Mouse (Mus musculus): ENCODE results near the gene Traf3. TPM values are rescaled to one million over a fixed set of nuclear protein-coding genes. Genes with fewer than 3 reads are reported as not detected.

Traf3 gene
- total RNA-seq, 2 experiments from 2014 or later: 124 to 128 TPM

DNA sequence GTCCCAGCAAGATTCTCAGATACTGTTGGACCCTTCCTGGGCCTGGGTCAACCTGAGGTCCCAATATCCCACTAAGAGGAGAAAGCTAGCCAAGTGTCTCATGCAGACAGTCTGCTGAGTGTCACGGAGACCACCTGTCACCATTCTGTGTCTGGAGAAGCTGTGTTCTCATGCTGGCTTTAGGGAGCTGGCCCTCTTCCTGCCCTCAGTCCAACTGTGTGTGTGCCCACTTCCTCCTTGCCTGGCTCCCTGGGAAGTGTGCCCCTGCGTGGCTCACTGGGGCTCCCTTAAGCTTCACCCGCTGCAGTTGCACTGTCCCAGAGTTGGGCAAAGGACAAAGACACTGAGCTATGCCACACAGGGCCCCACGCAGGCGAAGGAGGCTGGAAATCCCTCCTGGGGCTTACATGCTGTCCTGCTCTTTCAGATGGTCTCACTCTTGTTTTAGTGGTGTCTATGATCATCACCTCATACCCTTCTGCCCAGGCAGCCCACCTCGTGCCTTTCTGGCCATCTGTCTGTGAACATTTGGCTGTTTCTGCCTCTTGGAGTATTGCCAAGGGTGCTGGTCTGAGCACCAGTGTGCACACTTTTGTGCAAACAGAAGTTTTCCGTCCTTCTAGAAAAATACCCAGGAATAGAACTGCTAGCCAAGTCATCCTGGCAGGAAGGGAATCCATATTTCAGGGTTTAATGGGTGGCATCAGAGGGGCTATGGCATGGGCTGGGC is 13.0 kb upstream of the Traf3 start:
- no peak for DNase-seq (ENCODE audit: low spot score in 2 of 2)

DNA sequence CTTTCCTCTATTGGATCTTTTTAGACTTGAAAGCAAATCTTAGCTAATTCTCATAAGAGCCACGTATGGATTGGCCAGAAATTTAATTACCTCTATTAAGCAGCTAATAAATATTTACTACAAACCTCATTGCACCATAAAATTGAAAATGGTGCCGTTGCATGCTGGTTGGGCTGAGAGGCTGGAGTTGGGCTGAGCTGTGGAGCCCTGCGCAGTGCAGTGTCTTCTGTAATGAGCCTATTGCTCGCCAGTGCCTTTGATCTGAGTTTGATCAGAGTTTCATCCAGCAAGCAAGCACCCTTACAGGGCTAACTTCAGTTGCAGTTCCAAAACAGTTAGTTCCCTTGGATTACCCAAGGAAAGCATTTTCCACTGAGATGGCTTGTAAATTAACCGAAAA is 12.2 kb upstream of the Traf3 start:
- no peak for DNase-seq (ENCODE audit: low spot score in 2 of 2)

DNA sequence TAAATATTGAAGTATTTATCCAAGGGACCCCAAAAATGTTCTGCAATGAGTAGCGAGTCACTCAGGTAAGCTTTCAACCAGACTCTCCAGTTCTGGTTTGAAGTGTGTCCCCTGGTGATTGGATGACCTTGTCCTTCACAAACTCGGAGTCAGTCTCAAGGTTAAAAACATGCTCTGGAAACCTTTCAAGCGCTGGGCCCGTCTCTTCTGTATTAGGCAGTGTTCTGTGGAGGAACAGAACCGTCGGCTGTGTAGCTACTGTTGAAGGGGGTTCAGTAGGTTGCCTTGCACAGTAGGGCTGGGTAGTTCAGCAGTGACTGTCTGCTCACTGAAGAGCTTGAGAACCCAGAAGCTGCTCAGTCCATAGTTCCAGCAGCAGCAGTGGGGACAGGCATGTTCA is 11.5 kb upstream of the Traf3 start:
- no peak for DNase-seq (ENCODE audit: low spot score in 2 of 2)

DNA sequence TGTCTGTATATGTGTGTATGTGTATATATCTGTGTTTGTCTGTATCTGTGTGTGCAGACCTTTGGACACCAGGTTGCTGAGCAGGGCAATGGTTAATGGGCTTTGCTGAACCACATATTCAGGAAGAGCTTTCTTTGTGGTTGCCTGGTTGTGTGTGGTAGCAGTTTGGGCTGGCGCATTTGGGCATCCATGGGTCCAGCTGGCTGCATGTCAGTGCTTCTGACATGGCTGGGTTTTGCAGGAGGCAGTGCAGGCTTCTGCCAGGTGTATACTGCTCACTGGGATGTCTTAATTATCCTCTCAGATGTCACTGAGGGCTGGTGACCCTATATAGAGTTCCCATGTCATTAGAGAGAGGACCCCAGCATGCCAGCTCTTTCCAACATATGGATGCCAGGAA is 10.4 kb upstream of the Traf3 start:
- DNase-seq (ENCODE audit: low spot score in 2 of 2): no peak

DNA sequence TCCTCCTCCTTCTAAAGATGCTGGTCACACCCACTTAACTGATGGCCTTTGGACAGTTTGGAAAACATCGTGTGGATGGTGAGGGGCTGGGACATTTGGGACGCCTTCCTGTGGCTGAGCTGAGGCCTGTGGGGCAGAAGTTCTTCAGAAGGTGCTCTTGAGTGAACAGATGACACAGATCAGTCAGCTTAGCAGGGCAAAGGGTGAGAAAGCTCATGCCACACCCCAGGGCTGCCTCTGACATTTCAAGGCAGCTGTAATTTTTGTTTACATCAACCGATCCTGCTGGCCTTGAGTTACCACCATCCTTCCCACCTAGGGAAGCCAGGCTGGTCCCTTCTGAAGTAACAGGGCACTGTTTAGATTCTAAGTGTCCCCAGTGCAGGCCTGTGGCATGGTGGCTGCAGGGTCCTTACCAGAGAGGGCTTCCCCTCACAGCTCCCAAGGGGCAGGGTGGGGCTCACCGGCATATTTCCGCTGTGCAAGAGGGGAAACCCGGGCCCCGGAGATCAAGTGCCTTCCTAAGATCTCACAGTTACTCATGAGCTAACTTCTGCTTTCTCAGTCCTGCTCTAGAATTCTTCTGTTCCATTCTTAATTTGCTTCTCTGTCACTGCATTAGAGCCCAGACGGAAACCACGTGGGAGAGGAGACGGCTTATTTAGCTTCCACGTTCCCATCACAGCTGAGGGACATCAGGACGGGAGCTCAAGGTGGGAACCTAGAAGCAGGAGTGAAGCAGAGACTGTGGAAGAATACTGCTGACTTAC is 6.3 kb upstream of the Traf3 start:
- DNase-seq (ENCODE audit: low spot score in 2 of 2): no peak

DNA sequence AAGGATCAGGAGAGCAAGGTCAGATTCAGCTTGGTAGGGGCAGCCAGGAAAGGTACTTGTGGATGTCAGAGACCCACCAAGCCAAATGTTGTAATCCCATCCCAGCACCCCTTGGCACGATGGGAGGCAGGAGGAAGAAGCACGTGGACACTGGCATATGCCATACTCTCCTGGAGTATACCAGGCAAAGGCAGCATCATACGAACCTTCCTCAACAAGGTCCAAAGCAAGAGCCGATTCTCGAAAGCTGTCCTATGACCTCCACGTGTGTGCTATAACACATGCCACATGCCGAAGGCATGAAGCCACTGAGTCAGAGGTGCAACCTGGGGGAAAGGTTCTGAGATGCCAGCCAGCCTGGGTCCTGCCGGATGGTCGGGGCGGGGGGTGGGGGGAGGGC is 5.3 kb upstream of the Traf3 start:
- no peak for DNase-seq (ENCODE audit: low spot score in 2 of 2)

DNA sequence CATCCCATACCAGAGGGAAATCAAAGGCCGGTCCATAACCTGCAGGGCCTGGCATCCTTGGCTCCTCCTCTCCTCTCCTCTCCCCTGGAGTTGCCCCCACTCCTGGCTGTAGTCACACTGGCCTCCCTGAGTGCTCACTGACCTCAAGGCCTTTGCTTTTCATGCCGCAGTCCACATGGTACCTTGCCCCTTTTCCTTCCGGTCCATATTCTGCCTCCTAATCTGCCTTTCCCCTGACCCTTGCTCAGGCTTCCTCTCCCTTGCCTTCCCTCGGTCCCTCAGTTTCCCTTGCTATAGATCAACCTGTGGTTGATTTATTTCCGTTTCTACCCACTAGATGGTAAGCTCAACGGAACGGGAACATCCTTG is 4.2 kb upstream of the Traf3 start:
- no peak for DNase-seq (ENCODE audit: low spot score in 2 of 2)

DNA sequence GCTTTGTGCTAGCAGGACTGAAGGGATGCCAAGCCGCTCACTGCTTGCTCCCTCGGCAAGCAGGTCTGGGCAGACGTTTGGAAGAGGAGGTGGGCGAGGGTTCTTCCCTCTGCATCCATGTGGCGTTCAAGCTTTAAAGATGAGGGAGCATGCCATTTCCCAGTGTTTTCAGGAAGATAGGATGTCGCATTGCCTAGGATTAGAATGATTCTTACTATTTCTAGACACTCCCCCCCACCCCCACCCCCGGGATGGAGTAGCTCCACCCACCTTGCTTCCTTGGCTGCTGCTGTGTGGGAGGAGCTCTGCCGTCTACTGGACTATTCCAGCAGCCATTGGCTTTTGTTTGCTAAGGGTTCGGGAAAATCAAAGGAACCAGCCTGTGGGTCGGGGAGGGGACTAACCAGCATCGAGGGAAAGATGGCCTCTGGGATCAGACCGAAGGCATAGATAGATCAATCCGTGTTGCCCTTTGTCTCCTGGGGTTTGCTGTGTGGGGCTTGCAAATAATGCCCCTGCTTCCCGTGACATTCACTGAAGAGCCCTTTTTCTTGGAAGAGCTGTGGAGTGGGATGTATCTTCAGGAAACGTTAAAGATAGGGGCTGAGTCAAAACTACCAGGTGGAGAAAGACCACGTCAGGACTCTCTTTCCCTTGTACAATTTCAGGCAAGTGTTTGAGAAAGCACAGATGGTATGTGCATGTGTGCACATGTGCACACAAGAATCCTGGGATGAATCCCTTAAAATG is 3.7 kb upstream of the Traf3 start:
- DNase-seq (ENCODE audit: low spot score in 2 of 2): peak; percentile 50 to 58

DNA sequence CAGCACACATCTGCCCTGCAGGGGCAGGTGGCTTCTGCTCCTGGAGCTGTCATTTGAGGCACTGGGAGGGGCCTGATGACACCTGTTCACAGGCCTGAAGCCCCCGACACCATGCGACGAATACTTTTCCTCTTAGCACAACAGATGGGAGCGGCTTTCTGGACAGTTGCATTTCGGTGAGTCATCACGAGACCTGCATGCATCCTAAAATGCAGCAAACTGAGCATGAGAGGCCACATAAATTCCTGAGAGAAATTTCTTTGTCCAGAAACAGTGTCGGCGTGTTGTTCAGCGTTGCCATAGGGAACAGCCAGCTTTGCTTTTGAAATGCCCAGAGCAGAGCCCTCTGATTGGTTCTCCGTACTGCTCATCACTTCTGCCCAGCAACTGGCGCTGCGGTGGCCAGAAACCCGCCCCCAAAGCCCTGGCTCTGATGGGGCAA is 1.8 kb upstream of the Traf3 start:
- peak; percentile 87 to 93 for DNase-seq (ENCODE audit: low spot score in 2 of 2)

DNA sequence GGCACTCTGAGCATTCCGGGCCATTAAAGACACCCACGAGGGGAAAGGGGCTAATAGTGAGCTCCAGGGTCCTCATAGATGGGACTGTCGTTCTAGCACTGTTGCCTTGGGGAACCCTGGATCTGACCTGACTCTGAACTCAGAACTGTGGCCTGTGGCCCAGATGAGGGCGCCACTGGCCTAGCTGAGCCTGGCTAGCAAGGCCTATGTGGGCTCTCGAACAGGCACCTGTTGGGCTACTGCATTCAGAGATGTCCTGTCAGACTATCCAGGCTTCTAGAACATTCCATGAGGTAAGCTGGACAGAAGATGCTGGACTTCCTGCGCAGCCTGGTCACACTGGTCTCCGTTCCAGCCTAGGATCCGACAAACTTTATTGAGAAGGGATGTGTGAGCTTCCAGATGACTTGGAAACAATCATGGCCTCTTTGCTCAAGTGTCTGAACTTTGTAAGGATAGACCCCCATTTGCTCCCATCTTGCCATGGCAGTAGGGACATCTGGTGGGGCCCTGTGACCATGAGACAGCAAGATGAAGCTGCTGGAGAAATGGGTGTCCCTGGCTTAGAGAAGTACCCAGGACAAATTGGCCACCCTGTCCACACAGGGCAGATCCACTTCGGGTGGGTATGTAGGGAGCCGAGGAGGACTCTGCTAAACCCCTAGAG is 891 bp upstream of the Traf3 start:
- no peak for DNase-seq (ENCODE audit: low spot score in 2 of 2)

DNA sequence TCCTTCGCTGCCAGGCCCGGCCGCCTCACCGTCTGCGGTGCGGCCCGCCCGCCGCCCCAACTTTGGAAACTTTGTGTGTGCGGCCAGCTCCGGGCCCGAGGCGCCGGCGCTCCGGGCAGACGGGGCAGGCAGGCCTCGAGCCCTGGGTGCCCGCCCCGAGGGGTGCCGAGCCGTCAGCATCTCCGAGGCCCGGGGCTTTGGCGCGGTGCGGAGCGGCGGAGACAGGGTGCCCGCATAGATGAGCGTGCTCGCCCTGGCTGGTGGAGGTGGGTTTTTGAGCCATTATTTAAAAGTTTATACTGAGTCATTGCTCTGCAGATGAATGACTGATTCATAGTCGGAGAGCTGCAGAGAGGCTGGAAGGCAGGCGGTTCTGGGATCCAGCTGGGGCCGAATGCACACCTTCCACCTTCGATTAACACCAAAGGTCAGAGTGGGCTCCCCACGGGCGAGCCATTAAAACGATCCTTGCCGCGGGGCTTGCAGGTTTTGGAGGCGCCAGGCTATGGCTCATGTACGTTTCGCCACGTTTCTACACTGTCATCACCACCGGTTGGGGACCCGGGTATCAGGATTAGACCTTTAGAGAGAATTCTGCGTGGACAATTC is 615 bp downstream of the Traf3 start:
- no peak for DNase-seq (ENCODE audit: low spot score in 2 of 2)

DNA sequence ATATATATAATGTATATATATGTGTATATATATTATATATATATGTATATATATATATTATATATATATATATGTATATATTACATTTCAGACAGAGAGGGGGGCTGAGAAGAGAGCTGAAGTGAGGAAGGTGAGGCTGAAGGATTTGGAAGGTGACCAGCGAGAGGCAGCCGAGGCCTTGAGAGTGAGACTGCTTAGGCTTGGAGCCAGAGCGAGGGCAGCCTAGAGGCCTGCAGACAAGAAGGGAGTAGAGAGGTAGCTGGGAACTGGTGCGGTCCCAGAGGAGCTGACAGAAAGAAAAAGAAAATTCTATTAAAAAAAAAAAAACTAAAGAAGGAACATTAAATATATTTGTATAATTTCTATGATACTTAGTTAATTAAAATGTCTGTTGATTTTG is 2.7 kb downstream of the Traf3 start:
- DNase-seq (ENCODE audit: low spot score in 2 of 2): no peak

DNA sequence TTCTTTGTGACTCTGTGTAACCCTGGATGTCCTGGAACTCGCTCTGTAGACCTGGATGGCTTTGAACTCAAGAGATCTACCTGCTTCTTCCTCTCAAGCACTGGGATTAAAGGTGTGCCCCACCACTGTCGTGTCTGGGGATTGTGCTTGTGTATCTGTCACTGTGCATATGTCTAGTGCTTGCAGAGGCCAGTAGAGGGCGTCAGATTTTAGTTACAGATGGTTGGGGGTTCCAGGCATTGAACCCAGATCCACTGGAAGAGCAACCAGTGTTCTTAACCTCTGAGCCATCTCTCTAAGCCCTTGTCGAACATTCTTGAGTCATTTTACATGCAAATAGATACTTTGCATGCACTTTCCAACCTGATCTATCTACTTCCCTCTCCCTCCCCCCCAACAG is 12.6 kb downstream of the Traf3 start:
- no peak for DNase-seq (ENCODE audit: low spot score in 2 of 2)

DNA sequence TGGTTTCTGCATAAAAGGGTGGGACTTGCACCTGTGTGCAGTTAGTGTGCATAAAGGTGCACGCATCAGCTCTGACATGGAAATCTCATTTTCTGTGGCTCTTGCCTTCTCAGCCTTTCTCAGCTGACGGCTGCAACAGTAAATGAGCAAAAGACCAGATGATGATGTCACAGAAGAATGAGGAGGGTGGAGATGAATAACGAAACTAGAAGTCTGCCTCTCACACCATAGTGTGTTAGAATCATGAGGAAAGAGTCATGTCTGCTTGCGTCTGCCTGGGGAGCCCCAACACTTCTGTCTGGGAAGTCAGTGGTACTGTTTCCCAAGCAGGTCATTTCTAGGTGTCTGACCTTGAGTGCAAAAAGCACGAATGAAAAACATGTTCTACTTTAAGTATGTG is 15.7 kb downstream of the Traf3 start:
- DNase-seq (ENCODE audit: low spot score in 2 of 2): no peak

DNA sequence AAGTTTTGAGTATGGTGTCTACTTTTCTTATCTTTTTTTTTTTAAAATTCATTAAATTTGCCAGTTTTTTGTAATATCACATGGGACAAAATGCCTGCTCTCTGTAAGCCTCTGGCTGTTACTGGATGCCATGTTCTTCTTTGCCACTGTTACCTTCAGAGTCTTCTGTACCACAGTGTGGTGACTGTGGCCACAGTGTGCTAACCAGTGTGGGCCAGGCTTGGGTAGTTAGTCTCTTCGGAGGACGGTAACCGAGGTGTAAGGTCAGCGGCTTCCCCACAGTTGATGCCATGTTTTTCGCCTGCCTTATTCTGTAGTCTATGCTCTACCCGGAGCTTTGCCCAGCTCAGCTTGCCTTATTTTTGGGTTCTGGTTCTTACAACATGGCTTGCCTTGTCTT is 16.2 kb downstream of the Traf3 start:
- no peak for DNase-seq (ENCODE audit: low spot score in 2 of 2)

DNA sequence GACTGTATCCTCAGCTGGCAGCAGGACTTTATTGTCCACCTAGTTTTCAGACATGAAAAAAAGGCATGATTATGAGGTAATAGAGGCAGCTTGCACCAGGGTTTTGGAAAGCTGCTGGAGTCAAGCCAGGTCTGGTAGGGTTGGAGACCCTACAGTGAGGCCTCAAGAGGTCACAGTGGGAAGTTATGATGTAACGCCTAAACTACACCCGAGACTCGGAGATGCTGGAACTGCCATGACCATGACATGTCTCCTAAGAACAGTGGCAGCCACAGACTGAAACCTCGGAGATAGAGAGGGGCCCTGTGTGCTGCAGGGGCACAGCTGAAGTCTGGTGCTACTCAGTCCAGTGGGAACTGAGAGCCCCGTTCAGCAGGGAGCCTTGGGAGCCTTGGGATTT is 18.3 kb downstream of the Traf3 start, which contains the start of gene 4930595D18Rik:
Gene 4930595D18Rik, minus strand, starts transcription at position 16 of the 400 bp plus-strand sequence.
- no peak for DNase-seq (ENCODE audit: low spot score in 2 of 2)

DNA sequence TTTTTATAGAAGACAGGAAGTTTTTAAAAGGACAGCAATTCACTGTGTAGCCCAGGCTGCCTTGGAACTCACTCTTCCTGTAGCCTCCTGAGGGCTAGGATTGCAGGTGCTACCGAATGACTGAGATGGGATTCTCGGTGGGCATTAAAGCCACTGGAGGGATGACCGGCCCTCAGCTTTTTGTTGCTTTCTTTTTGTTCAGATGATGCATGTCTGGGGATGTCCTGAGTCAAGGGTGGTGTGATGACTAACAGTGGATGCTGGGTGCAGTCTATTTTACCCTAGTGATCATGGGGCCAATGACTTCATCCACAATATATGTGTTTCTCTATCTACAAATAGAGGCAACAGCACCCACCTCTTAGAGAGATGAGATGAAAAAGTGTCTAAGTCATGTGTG is 20.8 kb downstream of the Traf3 start:
- no peak for DNase-seq (ENCODE audit: low spot score in 2 of 2)

DNA sequence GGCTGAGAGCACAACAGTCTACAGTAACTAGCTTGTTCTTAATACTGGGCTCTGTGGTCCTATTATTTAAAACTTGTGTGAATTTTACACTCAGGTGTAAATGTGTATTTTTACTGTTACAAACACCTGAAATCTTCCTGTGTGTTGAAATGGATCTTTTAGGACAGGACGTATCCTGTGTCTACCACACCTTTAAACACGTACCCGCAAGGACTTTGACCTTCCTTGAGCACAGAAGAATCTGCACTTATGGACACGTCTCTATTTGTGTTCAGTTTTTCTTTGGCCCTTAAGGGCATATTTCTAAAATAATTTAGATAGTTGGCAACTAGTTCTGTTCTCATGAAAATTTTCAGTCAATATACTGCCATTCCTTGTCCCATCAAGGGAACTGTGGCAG is 22.1 kb downstream of the Traf3 start:
- DNase-seq (ENCODE audit: low spot score in 2 of 2): no peak

DNA sequence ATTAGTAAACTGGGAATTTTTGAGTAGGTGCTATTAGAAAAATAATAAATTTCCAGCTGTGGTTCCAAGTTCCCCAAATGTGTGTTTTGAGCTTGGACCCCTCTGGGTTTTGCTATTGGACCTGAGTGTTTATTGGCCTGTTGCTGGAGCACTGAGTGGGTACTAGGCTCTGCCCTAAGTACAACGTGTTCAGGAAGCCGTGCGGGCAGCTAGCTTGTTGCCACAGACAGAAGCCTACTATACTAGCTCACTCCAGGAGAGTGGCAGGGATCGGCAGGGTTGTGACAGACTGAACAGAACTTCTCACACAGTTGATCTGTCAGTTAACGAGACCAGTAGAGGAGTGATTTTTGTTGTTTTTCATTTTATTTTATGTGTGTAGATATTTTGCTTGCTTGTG is 24.2 kb downstream of the Traf3 start:
- DNase-seq (ENCODE audit: low spot score in 2 of 2): no peak

DNA sequence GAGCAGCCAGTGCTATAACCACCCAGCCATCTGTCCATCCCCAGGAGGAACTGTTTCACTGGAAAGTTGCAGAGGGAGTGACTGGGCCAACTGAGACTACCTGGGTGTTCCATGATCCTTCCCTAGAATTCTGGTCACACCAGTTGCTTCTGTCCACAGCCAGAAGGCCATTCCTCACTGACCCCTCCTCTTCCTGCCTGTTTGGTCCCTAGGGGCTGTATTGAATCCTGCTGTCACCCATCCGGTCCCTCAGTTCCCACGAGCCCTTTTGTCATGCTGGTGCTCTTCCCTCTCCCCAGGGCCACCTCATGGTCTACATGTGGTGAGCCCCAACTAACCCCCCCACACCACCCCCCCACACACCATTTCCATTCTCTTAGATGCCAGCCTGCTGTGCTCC is 24.7 kb downstream of the Traf3 start:
- no peak for DNase-seq (ENCODE audit: low spot score in 2 of 2)

DNA sequence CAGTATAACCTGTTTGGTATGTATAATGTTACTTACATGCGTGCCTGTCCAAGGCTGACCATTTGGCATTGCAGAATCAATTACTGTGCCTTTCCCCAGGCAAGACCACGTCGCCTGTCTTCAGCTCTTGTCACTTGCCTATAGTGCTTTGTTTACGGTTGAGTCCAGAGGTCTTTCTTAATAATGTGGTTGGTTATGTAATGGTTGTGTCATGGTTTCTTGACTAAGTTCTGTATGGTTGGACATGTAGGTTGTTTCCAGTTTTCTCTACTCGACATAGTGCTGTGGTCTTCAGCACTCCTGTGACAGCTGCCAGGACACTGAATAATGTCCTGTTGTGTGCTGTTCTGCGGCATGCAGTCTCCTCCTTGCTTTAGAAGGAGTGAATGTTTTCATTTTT is 26.6 kb downstream of the Traf3 start:
- no peak for DNase-seq (ENCODE audit: low spot score in 2 of 2)

Data from layer of hippocampus, postnatal 14 days (tissue).